Mouse (Mus musculus) embryonic facial prominence, embryonic 13.5 days (tissue): ENCODE results near the gene Spata21. TPM values are rescaled to one million over a fixed set of nuclear protein-coding genes. Genes with fewer than 3 reads are reported as not detected.

Source experiments
- polyA plus RNA-seq: library from polyadenylated mRNA; unstranded; fragments of >200 nt; fragmentation: Nextera tagmentation; extraction: Ambion mirVana; gene quantifications from 2 replicates; pipeline ENCODE4 v1.2.1, GENCODE M21; 2015

Gene Spata21
- polyA plus RNA-seq, 1 experiment from 2014 or later: 0.22 TPM

Other genes with a start within 250 kb of the Spata21 start
- 0.07 and 0.14 TPM in 2 replicates for gene Padi1, start 242.6 kb upstream of the Spata21 start, polyA plus RNA-seq
- gene Padi2, start 182.0 kb upstream of the Spata21 start, polyA plus RNA-seq: 1.8 and 2.3 TPM in 2 replicates
- 393 and 412 TPM in 2 replicates for gene Sdhb, start 127.1 kb upstream of the Spata21 start, polyA plus RNA-seq
- gene Atp13a2, start 101.5 kb upstream of the Spata21 start, polyA plus RNA-seq: 38.9 and 40.2 TPM in 2 replicates
- 771 and 792 TPM in 2 replicates for gene Mfap2, start 77.9 kb upstream of the Spata21 start, polyA plus RNA-seq
- 6.1 and 7.8 TPM in 2 replicates for gene Crocc, start 27.8 kb upstream of the Spata21 start, polyA plus RNA-seq
- 76.7 and 83.5 TPM in 2 replicates for gene Necap2, start 10.0 kb upstream of the Spata21 start, polyA plus RNA-seq
- 40.5 and 42.4 TPM in 2 replicates for gene Szrd1, start 51.4 kb downstream of the Spata21 start, polyA plus RNA-seq
- 23.3 and 24.2 TPM in 2 replicates for gene Fbxo42, start 59.6 kb downstream of the Spata21 start, polyA plus RNA-seq
- 7.4 and 7.9 TPM in 2 replicates for gene Rsg1, start 125.6 kb downstream of the Spata21 start, polyA plus RNA-seq
- gene Arhgef19, start 151.2 kb downstream of the Spata21 start, polyA plus RNA-seq: 18.9 and 23.3 TPM in 2 replicates
- 2.6 and 4.0 TPM in 2 replicates for gene Epha2, start 212.9 kb downstream of the Spata21 start, polyA plus RNA-seq